Mouse (Mus musculus): ENCODE data around the gene Myh15. TPM values are rescaled to one million over a fixed set of nuclear protein-coding genes. Genes with fewer than 3 reads are reported as not detected.

Myh15 gene
- polyA plus RNA-seq (2014; fragmentation: Illumina TruSeq; extraction: RNeasy Lipid Tissue Mini Kit (QIAGEN cat#74804); ENCODE audit: low read depth, low replicate concordance), result not detected

DNA sequence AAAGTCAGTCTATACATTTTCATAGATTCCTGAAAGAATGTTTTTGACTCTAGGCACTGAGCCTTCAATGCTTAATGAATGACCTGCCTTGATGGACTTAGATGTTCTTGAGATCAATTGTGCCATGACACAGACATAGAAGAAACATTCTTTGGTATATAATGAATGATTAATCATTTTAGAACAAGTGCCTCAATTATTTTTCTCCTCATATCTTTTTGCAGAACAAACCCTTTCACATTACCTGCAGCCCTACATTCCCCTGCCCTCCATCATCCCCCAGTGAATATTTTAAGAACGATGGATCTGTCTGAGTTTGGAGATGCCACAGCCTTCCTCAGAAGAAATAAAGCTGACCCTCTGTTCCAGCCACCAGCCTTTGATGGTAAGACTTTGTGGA lies at the start of gene Myh15:
Myh15 (plus strand) TSS at position 301 of the 400 bp plus-strand sequence.

Other genes with a start within 250 kb of the Myh15 start
- not detected for gene Retnlb, start 240.6 kb upstream of the Myh15 start, polyA plus RNA-seq (2014; fragmentation: Illumina TruSeq; extraction: RNeasy Lipid Tissue Mini Kit (QIAGEN cat#74804); ENCODE audit: low read depth, low replicate concordance)
- gene Retnla, start 214.9 kb upstream of the Myh15 start, polyA plus RNA-seq (2014; fragmentation: Illumina TruSeq; extraction: RNeasy Lipid Tissue Mini Kit (QIAGEN cat#74804); ENCODE audit: low read depth, low replicate concordance), result 24.1 TPM
- gene Retnlg, start 184.9 kb upstream of the Myh15 start, polyA plus RNA-seq (2014; fragmentation: Illumina TruSeq; extraction: RNeasy Lipid Tissue Mini Kit (QIAGEN cat#74804); ENCODE audit: low read depth, low replicate concordance), result not detected
- gene Dzip3, start 63.3 kb upstream of the Myh15 start, polyA plus RNA-seq (2014; fragmentation: Illumina TruSeq; extraction: RNeasy Lipid Tissue Mini Kit (QIAGEN cat#74804); ENCODE audit: low read depth, low replicate concordance), result 78.7 TPM
- 16.5 TPM for gene Cip2a, start 63.3 kb upstream of the Myh15 start, polyA plus RNA-seq (2014; fragmentation: Illumina TruSeq; extraction: RNeasy Lipid Tissue Mini Kit (QIAGEN cat#74804); ENCODE audit: low read depth, low replicate concordance)